Mouse (Mus musculus): ENCODE measurements around the gene Klhl2.

Klhl2 gene

DNA sequence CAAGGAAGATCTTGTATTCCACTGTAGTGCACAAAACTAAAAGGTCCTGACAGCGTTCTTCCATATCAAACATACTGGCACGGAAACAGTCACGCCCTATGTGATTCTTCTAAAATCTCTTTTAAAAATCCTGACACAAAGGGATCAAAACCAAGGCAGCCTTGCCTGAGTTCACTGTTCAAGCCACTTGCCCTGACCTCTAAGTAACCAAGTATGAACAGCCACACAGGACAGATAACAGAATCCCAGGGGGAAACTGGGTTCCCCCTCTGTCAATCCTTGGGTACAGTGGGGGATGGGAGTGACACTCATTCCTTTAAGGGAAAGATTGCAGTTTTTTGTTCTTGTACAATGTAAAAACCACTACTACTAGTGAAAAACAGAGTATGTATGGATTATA, 19.9 kb downstream of the Klhl2 start:
- no peak for DNase-seq (ENCODE audit: low spot score)

- no peak for DNase-seq (ENCODE audit: low spot score)
Measured at GRCm38 (mm10) chr8:64829391-64829790, 20.4 kb downstream of the Klhl2 start.

DNA sequence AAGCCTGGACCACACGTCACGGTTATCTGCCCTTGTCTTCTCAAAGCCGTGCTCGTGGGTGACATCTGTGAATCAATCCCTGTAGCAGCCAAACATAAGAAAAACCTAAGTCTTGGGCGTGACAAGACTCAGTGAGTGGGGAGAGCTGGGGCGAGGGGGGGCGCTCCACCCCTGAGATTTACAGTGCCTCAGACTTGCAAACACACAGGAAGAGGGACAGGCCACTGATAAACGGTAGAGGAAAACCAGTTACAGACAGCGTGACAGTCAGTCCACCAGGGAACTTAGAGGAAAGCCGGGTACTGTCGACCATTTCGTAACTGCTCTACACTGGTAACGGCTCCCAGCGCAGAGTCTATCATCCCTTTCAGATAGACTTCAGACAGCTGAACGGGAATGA, 21.4 kb downstream of the Klhl2 start:
- DNase-seq (ENCODE audit: low spot score), result no peak

GRCm38 (mm10) chr8:64827356-64827755, 22.5 kb downstream of the Klhl2 start:
- no peak for DNase-seq (ENCODE audit: low spot score)

DNA sequence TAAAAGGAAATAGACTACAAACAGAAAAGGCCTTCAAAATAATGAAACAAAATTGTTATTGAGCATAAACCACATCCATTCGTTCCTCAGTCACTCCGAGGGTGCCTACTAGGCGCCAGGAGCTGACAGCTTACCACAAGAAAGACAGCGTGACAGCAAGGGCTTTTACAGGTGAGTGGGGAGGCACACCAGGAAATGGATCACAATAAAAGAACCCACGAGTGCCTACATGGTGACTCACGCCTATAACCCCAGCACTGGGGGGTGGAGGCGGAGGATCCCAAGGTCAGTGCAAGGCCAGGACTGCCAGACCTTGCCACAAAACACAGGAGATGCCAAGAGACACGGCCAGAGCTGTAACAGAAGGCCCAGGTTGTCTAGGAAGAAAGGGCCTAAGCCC, 23.4 kb downstream of the Klhl2 start:
- DNase-seq (ENCODE audit: low spot score), result peak; percentile 79

- no peak for DNase-seq (ENCODE audit: low spot score)
Measured at GRCm38 (mm10) chr8:64823905-64824304, 25.9 kb downstream of the Klhl2 start.

DNA sequence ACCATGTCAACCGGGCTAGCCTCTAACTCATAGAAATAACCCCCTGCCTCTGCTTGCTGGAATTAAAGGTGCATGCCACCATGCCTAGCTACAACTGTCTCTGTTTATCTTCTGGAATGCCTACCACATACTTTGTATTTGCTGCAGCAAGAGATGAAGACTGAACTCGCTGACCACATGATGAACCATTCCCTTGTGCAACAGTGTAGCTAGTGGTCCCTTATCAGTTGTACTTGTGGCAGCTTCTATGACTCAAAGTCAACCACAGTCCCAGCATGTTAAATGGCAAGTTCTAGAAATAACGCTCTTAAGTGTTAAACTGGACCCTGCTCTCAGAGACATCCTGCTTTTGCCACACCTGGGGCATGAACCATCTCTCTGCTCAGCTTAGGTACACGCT, 28.9 kb downstream of the Klhl2 start:
- no peak for DNase-seq (ENCODE audit: low spot score)

DNA sequence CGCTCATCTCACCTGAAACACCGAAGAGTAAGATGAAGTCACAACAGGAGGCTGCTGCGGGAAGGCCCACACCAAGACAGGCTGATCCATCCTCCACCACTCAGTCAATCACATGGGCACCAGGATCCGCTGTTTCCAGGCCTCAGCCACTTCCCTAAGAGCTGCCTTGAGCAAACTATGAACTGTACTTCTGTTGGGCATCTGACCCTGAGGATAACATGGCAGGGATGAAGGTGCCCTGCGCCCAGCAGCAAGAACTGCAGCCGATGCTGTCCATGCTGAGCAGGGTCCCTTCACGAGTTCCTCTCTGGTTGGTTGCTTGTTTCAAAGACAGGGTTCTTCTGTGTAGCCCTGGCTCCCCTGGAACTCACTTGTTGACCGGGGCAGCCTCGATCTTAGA, 38.0 kb downstream of the Klhl2 start:
- DNase-seq (ENCODE audit: low spot score), result no peak

DNA sequence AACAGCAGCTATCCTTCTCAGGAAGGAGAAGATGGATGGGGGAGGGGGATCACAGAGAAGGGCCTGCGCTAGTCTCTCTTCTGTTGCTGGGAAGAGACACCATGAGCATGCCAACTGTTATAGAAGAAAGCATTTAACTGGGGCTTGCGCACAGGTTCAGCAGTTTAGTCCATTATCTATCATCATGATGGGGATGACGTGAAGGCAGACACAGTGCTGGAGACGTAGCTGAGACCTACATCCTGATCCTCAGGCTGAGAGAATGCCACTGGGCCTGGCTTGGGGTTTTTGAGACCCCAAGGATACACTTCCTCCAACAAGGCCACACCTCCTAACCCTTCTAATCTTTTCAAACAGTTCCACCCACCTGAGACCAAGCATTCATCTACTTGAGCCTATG, 38.7 kb downstream of the Klhl2 start:
- no peak for DNase-seq (ENCODE audit: low spot score)

GRCm38 (mm10) chr8:64806558-64806957, 43.3 kb downstream of the Klhl2 start:
- no peak for DNase-seq (ENCODE audit: low spot score)

DNA sequence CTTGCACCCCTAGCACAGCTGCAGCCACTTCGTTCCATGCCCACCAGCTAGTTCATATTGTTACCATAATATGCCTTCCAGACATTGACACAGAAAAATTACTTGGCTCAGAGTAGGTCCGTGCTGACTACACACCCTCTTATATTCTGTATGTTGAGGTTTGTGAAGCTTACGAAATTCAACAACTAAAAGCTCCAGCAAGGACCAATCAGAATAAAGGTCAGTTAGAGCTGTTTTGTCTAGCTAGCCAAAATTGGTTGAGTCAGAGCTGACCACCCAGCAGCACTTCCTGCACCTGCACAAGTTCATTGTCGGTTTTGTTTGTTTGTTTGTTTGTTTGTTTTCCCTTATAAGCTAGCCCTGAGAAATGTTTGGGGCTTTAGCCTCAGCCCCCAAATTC, 44.8 kb downstream of the Klhl2 start:
- DNase-seq (ENCODE audit: low spot score), result no peak

DNA sequence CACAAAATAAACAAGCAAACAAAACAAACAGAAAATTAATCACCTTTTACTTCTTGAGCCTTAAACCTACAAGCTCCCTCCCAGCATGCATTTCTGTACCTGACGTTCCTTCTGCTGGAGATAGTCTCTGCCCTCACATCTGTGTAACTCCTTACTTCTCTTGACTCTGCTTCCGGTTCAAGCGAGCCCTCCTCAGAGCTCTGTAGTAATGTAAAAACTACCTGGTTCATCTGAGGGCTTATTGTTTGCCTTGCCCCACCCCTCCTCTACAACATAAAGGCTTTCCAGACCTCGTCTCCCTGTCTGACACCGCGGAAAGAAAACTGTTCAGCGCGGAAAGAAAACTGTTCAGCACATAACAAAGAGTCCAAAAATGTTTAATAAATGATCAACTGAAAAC, 50.5 kb downstream of the Klhl2 start:
- DNase-seq (ENCODE audit: low spot score), result no peak

GRCm38 (mm10) chr8:64798503-64798902, 51.3 kb downstream of the Klhl2 start:
- DNase-seq (ENCODE audit: low spot score), result no peak

GRCm38 (mm10) chr8:64797751-64798150, 52.1 kb downstream of the Klhl2 start:
- no peak for DNase-seq (ENCODE audit: low spot score)

DNA sequence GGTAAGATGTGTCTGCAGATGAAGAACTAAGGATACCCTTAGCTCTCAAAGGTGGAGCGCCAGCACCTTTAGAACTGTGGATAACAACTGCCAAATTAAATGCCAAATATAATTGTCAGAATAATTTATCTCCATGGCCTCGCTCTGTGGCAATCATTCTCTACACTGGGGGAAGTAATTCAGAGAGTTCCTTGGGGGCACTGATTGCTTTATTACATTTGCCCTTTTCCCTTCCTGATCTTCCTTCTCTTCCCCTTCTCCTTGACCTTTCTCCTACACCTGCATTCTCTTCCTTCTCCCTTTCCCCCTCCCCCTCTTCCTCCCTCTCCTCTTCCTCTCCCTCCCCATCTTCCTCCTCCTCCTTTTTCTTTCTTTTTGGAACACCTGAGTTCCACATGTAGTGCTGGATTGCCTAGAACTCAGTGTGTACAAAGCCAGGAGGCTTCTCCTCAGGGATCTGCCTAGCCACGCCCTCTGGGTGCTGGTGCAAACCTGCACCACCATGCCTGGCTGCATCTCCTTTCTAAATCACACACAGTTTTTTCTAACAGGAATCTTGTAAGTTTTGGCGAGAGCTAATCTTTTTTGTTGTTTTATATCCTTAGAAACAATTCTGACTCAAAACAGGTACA, 58.5 kb downstream of the Klhl2 start:
- DNase-seq (ENCODE audit: low spot score), result no peak

- no peak for DNase-seq (ENCODE audit: low spot score)
Measured at GRCm38 (mm10) chr8:64790418-64790817, 59.4 kb downstream of the Klhl2 start.

- peak; percentile 82 for DNase-seq (ENCODE audit: low spot score)
Measured at GRCm38 (mm10) chr8:64788715-64789114, 61.1 kb downstream of the Klhl2 start.

DNA sequence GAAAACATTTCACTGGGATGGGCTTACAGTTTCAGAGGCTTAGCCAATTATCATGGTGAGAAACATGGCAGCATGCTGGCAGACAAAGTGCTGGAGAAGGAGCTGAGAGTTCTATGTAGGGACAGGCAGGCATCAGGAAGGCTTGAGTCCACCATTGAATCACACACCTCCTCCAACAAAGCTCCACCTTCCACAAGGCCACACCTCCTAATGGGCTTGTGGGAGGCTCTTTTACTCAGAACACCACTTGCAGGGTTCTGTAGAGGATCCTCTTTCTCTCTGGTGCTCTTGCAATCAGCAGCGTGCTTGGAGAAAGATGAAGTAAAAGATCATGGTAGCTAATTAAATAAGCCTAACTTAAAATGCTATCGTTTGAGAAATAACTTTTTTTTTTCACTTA, 63.0 kb downstream of the Klhl2 start:
- DNase-seq (ENCODE audit: low spot score), result no peak

GRCm38 (mm10) chr8:64784235-64784634, 65.6 kb downstream of the Klhl2 start:
- no peak for DNase-seq (ENCODE audit: low spot score)

DNA sequence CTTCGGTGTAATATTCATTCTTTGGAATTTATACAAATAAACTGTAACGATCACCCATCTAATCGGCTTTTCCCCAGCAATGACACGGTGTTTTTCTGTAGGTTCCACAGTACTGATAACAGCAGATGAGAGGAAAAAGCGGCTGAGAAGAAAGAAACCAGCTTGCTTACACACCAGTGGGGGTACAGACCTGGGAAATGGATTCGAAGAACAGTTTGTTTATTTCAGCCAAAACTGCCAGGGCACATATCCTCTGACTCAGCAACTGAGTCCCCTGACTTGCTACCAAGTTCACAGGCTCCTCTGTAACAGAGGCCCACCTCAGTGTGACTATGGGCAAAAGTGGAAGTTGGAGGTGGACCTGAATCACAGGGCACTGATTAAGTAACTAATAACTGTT, 67.9 kb downstream of the Klhl2 start:
- DNase-seq (ENCODE audit: low spot score), result no peak

DNA sequence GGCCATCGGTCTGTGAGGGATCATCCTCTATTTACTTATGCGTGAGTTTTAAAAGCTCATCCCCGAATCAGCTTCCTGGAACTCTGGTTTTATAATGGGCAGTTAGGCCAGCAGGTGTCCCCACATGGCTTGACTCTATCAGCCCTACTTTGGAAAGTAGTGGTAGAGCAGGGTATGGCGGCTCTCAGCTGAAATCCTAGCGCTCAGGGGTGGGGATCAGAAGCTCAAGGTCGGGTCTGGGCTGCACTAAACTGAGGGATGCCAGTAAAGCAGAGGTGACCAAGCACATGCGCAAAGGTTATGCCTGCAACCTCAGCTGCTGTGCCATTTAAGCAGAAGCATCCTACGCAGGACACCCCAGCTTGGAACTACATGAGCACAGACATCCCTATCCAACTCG, 71.9 kb downstream of the Klhl2 start:
- DNase-seq (ENCODE audit: low spot score), result no peak

DNA sequence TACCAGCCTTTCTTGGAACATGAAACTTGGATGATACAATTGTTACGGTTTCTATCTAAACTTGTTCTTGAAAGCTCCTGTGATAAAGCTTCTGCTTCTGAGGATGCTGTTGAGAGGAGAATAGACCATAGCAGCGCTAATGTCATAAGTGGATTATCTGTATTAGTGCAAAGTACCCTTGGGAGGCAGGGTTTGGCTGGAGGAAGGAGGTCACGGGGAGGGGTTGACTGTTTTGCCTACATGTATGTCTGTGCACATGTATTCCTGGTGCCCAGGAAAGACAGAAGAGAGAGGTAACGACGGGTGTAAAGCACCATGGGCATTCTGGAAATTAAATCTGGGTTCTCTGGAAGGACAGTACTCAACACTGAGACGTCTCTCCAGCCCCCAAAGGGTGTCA, 75.7 kb downstream of the Klhl2 start:
- no peak for DNase-seq (ENCODE audit: low spot score)

- peak; percentile 35 for DNase-seq (ENCODE audit: low spot score)
Measured at GRCm38 (mm10) chr8:64770814-64771213, 79.0 kb downstream of the Klhl2 start.

DNA sequence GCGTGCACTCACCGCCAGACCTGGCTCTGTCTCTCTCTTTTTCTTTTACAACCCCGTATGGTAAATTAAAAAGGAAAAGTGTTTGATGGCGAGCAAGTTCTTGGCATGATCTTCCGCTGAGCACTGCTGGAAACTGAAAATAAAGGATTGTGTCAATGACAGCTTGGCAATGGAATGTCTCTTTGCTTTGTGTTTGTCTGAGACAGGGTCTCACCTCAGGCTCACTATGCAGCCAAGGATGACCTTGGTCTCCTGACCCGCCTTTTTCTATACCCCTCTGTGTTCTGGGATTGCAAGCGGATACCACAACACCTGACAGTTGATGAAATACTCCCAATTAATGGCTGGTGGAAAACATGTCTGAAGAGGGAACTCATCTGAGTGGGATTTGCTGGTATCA, 80.2 kb downstream of the Klhl2 start:
- DNase-seq (ENCODE audit: low spot score), result no peak

DNA sequence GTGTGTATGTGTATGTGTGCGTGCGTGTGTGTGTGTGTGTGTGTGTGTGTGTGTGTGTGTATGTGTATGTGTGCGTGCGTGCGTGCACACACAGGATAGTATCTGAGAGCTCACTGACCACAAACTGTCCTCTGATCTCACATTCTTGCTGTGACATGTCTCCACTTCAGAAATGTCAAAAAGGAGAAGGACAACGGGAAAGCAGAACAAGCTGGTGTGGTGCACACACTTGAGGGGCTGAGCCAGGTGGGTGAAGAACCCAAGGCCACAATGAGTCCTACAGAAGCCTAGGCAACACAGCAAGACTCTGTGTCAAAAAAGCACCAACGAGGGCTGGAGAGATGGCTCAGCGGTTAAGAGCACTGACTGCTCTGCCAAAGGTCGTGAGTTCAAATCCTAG, 81.2 kb downstream of the Klhl2 start:
- DNase-seq (ENCODE audit: low spot score), result no peak
